Mouse (Mus musculus): ENCODE measurements at regions not wholly inside any gene's neighbourhood (a gene's known extent, or its start where the extent isn't known, plus 50 kb on each side); places are given as distances from the start of the nearest gene placed in this dataset.

DNA sequence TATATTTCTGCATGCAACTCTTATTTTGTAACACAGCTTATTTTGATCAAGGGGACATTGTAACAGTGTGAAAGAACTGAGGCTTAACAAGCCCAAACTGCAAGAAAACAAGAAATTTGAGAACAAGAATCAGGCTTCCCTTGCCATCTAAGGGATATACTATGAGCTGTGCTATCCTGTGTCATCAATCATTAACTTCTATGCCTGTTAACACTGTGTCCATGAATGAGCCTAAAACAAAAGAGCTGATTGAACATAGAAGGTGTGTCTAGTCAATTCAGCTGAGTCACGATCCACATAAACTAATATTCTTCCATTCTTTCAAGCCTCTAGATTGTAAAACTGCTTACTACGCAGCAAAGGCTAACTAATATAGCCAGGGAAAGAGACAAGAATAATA, 535.3 kb upstream of the Pbx1 start:
- no peak for DNase-seq (ENCODE audit: low spot score)
- Histone ChIP-seq H3K4me2 (no peak overlapping the region), H3K9me3 (ENCODE audit: control insufficient read depth, low read length) (no peaks in the 10 kb centered on the region), H3K27me3 (replicated peaks; ENCODE audit: control insufficient read depth, insufficient read depth, low read length) (no peaks in the 10 kb centered on the region), H3K4me1 (replicated peaks; ENCODE audit: control insufficient read depth, insufficient read depth, low read length) (no peaks in the 10 kb centered on the region), H3K36me3 (ENCODE audit: control insufficient read depth, insufficient read depth, low read length) (no peaks in the 10 kb centered on the region), H3K27ac (ENCODE audit: low read depth, low read length) (no peak overlapping the region), H3K9ac (ENCODE audit: low read depth, low read length) (no peak overlapping the region), H3K4me3 (ENCODE audit: low read depth, low read length) (no peak overlapping the region)
- no peak for ATAC-seq (replicated peaks; ENCODE audit: low FRiP score)
- 86% methylated on average over 2 of the region's 2 CpGs for WGBS

- Histone ChIP-seq H3K27ac (ENCODE audit: low read depth, low read length) (no peak overlapping the region), H3K4me3 (ENCODE audit: low read depth, low read length) (no peak overlapping the region), H3K9me3 (ENCODE audit: control insufficient read depth, low read length) (no peaks in the 10 kb centered on the region), H3K27me3 (replicated peaks; ENCODE audit: control insufficient read depth, insufficient read depth, low read length) (no peaks in the 10 kb centered on the region), H3K4me2 (no peak overlapping the region), H3K4me1 (replicated peaks; ENCODE audit: control insufficient read depth, insufficient read depth, low read length) (no peaks in the 10 kb centered on the region), H3K9ac (ENCODE audit: low read depth, low read length) (no peak overlapping the region), H3K36me3 (ENCODE audit: control insufficient read depth, insufficient read depth, low read length) (no peaks in the 10 kb centered on the region)
- no peak for DNase-seq (ENCODE audit: low spot score)
- ATAC-seq (replicated peaks; ENCODE audit: low FRiP score), result no peak
- WGBS, result 65% methylated on average over 6 of the region's 6 CpGs
Observed at GRCm38 (mm10) chr1:168964467-168964904, 532.4 kb upstream of the Pbx1 start.

- no peaks in the 10 kb centered on the region for H3K4me1 ChIP-seq (replicated peaks; ENCODE audit: control insufficient read depth, insufficient read depth, low read length)
- no peak overlapping the region for H3K9ac ChIP-seq (ENCODE audit: low read depth, low read length)
- no peak for ATAC-seq (replicated peaks; ENCODE audit: low FRiP score)
- no peaks in the 10 kb centered on the region for H3K9me3 ChIP-seq (ENCODE audit: control insufficient read depth, low read length)
- H3K4me2 ChIP-seq, result no peak overlapping the region
- H3K27ac ChIP-seq (ENCODE audit: low read depth, low read length), result no peak overlapping the region
- no peak for DNase-seq (ENCODE audit: low spot score)
- H3K4me3 ChIP-seq (ENCODE audit: low read depth, low read length), result no peak overlapping the region
- no peaks in the 10 kb centered on the region for H3K27me3 ChIP-seq (replicated peaks; ENCODE audit: control insufficient read depth, insufficient read depth, low read length)
- H3K36me3 ChIP-seq (ENCODE audit: control insufficient read depth, insufficient read depth, low read length), result no peaks in the 10 kb centered on the region
Observed at GRCm38 (mm10) chr1:168950947-168951346, 518.9 kb upstream of the Pbx1 start.

GRCm38 (mm10) chr1:168924100-168924815, 492.2 kb upstream of the Pbx1 start:
- Histone ChIP-seq H3K4me1 (replicated peaks; ENCODE audit: control insufficient read depth, insufficient read depth, low read length) (no peaks in the 10 kb centered on the region), H3K27ac (ENCODE audit: low read depth, low read length) (no peak overlapping the region), H3K36me3 (ENCODE audit: control insufficient read depth, insufficient read depth, low read length) (no peaks in the 10 kb centered on the region), H3K4me2 (no peak overlapping the region), H3K9me3 (ENCODE audit: control insufficient read depth, low read length) (no peaks in the 10 kb centered on the region), H3K27me3 (replicated peaks; ENCODE audit: control insufficient read depth, insufficient read depth, low read length) (no peaks in the 10 kb centered on the region), H3K9ac (ENCODE audit: low read depth, low read length) (no peak overlapping the region), H3K4me3 (ENCODE audit: low read depth, low read length) (no peak overlapping the region)
- 82% methylated on average over 5 of the region's 5 CpGs for WGBS
- ATAC-seq (replicated peaks; ENCODE audit: low FRiP score) (no peak), DNase-seq (ENCODE audit: low spot score) (no peak)

DNA sequence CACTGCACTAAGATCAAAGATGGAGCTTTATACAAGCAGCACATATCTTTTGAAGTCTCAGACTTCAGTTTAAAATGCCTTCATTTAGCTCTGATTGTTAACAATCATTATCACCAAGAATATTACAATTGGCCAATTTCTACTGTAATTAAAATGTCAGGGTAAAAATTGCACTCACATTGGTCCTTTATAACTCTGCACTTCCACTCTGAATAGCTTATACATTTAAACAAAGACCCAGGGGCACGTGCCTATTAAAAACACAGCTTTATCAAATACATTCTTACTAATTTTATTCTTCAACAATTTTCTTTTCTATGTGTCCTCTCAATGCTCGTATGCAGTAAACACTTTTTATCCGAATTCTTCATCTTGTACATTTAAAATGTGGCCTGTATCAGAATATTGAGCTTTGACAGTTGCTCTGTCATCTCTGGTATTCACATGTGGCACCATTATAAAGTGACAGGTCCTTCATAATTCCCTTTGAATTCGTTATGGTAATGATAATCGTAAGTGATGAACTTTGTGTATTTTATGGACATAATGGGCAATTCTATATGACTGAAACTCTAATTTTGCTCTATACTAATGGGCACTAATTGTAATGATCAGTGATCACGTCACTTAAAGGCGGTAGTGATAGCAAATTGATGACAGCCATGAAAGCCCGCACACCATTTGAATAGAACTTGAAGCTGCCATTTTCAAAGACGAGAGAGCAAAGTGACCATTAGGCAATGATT, 486.4 kb upstream of the Pbx1 start:
- Histone ChIP-seq H3K4me1 (replicated peaks; ENCODE audit: control insufficient read depth, insufficient read depth, low read length) (no peaks in the 10 kb centered on the region), H3K27me3 (replicated peaks; ENCODE audit: control insufficient read depth, insufficient read depth, low read length) (no peaks in the 10 kb centered on the region), H3K9ac (ENCODE audit: low read depth, low read length) (no peak overlapping the region), H3K27ac (ENCODE audit: low read depth, low read length) (no peak overlapping the region), H3K36me3 (ENCODE audit: control insufficient read depth, insufficient read depth, low read length) (no peaks in the 10 kb centered on the region), H3K9me3 (ENCODE audit: control insufficient read depth, low read length) (no peaks in the 10 kb centered on the region), H3K4me3 (ENCODE audit: low read depth, low read length) (no peak overlapping the region), H3K4me2 (no peak overlapping the region)
- 87% methylated on average over 9 of the region's 9 CpGs for WGBS
- ATAC-seq (replicated peaks; ENCODE audit: low FRiP score), result no peak
- no peak for DNase-seq (ENCODE audit: low spot score)

GRCm38 (mm10) chr1:168908684-168909175, 476.7 kb upstream of the Pbx1 start:
- Histone ChIP-seq H3K36me3 (ENCODE audit: control insufficient read depth, insufficient read depth, low read length) (no peaks in the 10 kb centered on the region), H3K9me3 (ENCODE audit: control insufficient read depth, low read length) (no peaks in the 10 kb centered on the region), H3K27me3 (replicated peaks; ENCODE audit: control insufficient read depth, insufficient read depth, low read length) (no peaks in the 10 kb centered on the region), H3K4me3 (ENCODE audit: low read depth, low read length) (no peak overlapping the region), H3K4me1 (replicated peaks; ENCODE audit: control insufficient read depth, insufficient read depth, low read length) (no peaks in the 10 kb centered on the region), H3K9ac (ENCODE audit: low read depth, low read length) (no peak overlapping the region), H3K4me2 (no peak overlapping the region), H3K27ac (ENCODE audit: low read depth, low read length) (no peak overlapping the region)
- WGBS, result 79% methylated on average over 4 of the region's 4 CpGs
- no peak for DNase-seq (ENCODE audit: low spot score)
- no peak for ATAC-seq (replicated peaks; ENCODE audit: low FRiP score)

DNA sequence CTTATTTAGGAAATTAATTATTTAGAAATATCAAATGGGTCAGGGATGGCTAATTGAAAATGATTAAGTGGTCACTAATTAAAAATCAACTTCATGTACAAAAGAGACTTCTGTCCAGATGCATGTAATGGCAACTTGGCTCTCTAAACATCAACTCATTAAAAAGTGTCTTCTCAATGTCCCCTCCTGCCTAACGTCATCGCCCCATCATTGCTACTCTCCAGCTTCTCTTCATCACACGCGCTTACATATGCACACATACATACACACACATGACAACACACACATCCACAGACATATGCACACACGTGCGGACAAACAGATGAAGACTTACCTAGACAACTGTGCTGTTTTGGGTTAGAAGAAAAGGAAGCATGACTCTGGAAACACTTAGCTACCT, 476.1 kb upstream of the Pbx1 start:
- H3K4me1 ChIP-seq (replicated peaks; ENCODE audit: control insufficient read depth, insufficient read depth, low read length), result no peaks in the 10 kb centered on the region
- no peak overlapping the region for H3K27ac ChIP-seq (ENCODE audit: low read depth, low read length)
- no peaks in the 10 kb centered on the region for H3K27me3 ChIP-seq (replicated peaks; ENCODE audit: control insufficient read depth, insufficient read depth, low read length)
- H3K9ac ChIP-seq (ENCODE audit: low read depth, low read length), result no peak overlapping the region
- no peaks in the 10 kb centered on the region for H3K9me3 ChIP-seq (ENCODE audit: control insufficient read depth, low read length)
- H3K36me3 ChIP-seq (ENCODE audit: control insufficient read depth, insufficient read depth, low read length), result no peaks in the 10 kb centered on the region
- ATAC-seq (replicated peaks; ENCODE audit: low FRiP score), result no peak
- H3K4me2 ChIP-seq, result no peak overlapping the region
- H3K4me3 ChIP-seq (ENCODE audit: low read depth, low read length), result no peak overlapping the region
- no peak for DNase-seq (ENCODE audit: low spot score)
- 88% methylated on average over 6 of the region's 6 CpGs for WGBS

DNA sequence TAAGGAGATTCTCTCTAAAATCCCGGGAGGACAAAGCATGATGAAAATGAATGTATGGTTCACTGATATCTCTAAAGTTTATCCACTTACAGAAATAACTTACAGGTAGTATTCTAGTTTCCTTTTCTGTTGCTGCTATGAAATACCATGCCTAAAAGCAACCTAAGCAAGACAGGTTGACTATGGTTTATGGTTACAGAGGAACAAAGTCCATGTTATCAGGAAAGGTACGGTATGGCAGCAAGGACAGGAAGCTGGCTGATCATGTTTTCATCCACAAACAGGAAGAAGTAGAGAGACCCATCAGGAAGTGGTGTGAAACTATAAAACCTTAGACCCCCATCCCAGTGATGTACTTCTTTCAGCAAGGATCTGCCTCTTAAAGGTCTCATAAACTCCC, 466.4 kb upstream of the Pbx1 start:
- H3K36me3 ChIP-seq (ENCODE audit: control insufficient read depth, insufficient read depth, low read length), result no peaks in the 10 kb centered on the region
- no peaks in the 10 kb centered on the region for H3K9me3 ChIP-seq (ENCODE audit: control insufficient read depth, low read length)
- no peak for ATAC-seq (replicated peaks; ENCODE audit: low FRiP score)
- H3K4me1 ChIP-seq (replicated peaks; ENCODE audit: control insufficient read depth, insufficient read depth, low read length), result no peaks in the 10 kb centered on the region
- no peak overlapping the region for H3K9ac ChIP-seq (ENCODE audit: low read depth, low read length)
- no peak overlapping the region for H3K27ac ChIP-seq (ENCODE audit: low read depth, low read length)
- no peak overlapping the region for H3K4me3 ChIP-seq (ENCODE audit: low read depth, low read length)
- H3K27me3 ChIP-seq (replicated peaks; ENCODE audit: control insufficient read depth, insufficient read depth, low read length), result no peaks in the 10 kb centered on the region
- no peak overlapping the region for H3K4me2 ChIP-seq
- no peak for DNase-seq (ENCODE audit: low spot score)
- WGBS, result 60% methylated on average over 2 of the region's 2 CpGs

- Histone ChIP-seq H3K4me2 (no peak overlapping the region), H3K27ac (ENCODE audit: low read depth, low read length) (no peak overlapping the region), H3K36me3 (ENCODE audit: control insufficient read depth, insufficient read depth, low read length) (no peaks in the 10 kb centered on the region), H3K9me3 (ENCODE audit: control insufficient read depth, low read length) (no peaks in the 10 kb centered on the region), H3K27me3 (replicated peaks; ENCODE audit: control insufficient read depth, insufficient read depth, low read length) (no peaks in the 10 kb centered on the region), H3K4me1 (replicated peaks; ENCODE audit: control insufficient read depth, insufficient read depth, low read length) (no peaks in the 10 kb centered on the region), H3K4me3 (ENCODE audit: low read depth, low read length) (no peak overlapping the region), H3K9ac (ENCODE audit: low read depth, low read length) (no peak overlapping the region)
- ATAC-seq (replicated peaks; ENCODE audit: low FRiP score) (no peak), DNase-seq (ENCODE audit: low spot score) (no peak)
- 51% methylated on average over 3 of the region's 3 CpGs for WGBS
Observed at GRCm38 (mm10) chr1:168861577-168861976, 429.5 kb upstream of the Pbx1 start.

Measured in liver, embryonic 11.5 days (tissue).